Mouse (Mus musculus): Measurements from ENCODE around the gene Ccdc186. TPM values are rescaled to one million over a fixed set of nuclear protein-coding genes. Genes with fewer than 3 reads are reported as not detected.
"Not testable (repeated sequence)": the region's sequence is repeated elsewhere in the genome, so short reads cannot be mapped to it uniquely, and the experiment has no call there.

Gene Ccdc186
- polyA plus RNA-seq, 1 experiment from 2014 or later, result 16.2 TPM

DNA sequence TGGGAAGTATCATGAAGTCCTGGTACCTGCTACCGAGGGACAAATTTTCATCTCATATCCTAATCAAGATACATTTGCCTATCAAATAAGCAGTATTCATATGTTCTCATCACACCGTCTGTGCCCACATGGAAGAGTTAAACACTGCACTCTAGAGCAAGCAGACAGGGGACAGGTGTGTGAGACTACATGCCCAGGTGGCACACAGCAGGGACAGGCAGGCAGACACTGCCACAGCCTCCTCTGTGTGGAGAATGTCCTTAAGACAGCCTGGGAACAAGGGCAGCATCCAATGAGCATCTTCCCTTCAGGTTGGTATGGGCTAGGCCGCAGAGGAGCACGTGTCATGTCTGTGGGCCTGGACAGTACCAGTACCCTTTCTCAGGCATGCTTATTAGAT lies 59.3 kb downstream of the Ccdc186 start:
- no peak overlapping the region for H3K4me3 ChIP-seq
- H3K36me3 ChIP-seq (replicated peaks), result no peaks in the 10 kb centered on the region
- no peak for DNase-seq (ENCODE audit: low spot score)
- peaks cover 2% of the 10 kb centered on the region; the same call in 1 of the 2 replicates for H3K4me1 ChIP-seq
- H3K9me3 ChIP-seq, result no peaks in the 10 kb centered on the region
- H3K27ac ChIP-seq (replicated peaks), result 0 out of 2 replicates have a peak overlapping the region, but pooled peaks have one; percentile 1
- 94% methylated on average over 4 of the region's 4 CpGs for WGBS
- no peaks in the 10 kb centered on the region for H3K27me3 ChIP-seq (replicated peaks; ENCODE audit: low read depth, poor library complexity, severe bottlenecking)

DNA sequence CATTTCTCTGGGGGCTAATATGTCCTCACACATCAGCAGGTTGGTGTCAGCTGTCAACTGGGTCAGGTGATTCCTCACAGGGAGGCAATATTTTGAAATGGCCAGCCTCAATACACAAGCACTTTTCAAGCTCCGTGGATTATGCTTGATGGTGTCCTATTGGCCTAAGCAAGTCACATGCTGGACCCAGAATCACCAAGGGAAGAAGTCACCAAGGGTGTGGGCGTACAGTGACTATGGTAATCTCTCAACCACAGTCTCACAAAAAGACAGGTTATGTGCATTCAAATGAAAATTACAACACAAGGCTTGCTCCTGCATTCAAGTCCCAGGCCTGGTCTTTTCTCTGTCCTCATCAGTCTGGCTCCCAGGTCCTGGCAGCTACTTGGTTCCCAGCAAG lies 60.3 kb downstream of the Ccdc186 start:
- no peak overlapping the region for H3K27ac ChIP-seq (replicated peaks)
- peaks cover 2% of the 10 kb centered on the region; the same call in 1 of the 2 replicates for H3K4me1 ChIP-seq
- no peak overlapping the region for H3K4me3 ChIP-seq
- no peaks in the 10 kb centered on the region for H3K9me3 ChIP-seq
- H3K27me3 ChIP-seq (replicated peaks; ENCODE audit: low read depth, poor library complexity, severe bottlenecking), result no peaks in the 10 kb centered on the region
- no peak for DNase-seq (ENCODE audit: low spot score)
- no peaks in the 10 kb centered on the region for H3K36me3 ChIP-seq (replicated peaks)
- 84% methylated on average over 2 of the region's 2 CpGs for WGBS

DNA sequence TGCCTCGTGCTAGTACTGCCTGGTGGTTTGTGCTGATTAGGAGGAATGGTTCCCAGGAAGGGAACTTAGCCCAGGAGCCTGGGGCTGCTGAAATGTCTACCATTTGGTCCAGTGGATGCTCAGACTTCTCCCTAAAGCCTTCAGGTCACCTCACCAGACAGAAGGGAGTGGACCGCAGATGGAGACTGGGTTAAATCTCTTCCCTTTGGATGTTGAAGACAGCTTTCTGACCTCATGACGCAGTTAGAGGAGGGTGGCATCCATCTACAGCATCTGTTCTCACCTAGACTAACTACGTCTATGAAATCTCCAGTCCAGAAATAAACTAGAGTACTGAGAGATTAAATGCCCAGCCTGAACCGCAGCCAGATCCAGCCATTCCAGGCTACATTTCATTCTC lies 60.9 kb downstream of the Ccdc186 start:
- 91% methylated on average over 5 of the region's 5 CpGs for WGBS

DNA sequence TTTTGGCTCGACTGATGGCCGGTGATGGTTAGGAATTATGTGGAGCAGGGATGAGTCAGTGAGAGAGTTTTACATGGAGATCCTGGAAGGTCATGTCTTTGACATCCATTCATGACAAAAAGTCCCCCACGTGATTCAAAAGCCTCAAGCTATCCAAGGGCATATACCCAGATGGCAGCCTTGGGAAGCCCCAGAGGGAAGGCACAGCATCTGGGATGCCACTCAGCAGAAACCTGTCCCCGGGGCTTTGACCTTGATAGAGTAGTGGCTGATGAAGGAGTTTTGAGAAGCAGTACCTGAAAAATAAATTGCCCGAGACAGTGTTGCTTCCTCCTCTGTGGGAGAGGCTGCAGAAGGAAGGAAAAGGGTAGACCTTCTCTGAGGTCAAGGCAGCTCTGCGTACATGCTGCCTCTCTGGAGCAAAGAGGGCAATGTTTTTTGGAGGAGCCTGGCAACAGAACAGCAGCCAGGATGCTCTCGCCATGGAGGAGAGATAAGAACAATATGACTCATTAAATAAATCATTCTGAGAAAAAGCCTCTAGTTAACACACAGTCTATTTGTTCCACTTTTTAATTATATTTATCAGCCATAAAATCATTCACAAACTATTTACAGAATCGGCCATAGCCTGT lies 61.6 kb downstream of the Ccdc186 start:
- Histone ChIP-seq H3K27me3 (replicated peaks; ENCODE audit: low read depth, poor library complexity, severe bottlenecking) (no peaks in the 10 kb centered on the region), H3K9me3 (no peaks in the 10 kb centered on the region), H3K4me1 (peaks cover 2% of the 10 kb centered on the region; the same call in 1 of the 2 replicates), H3K36me3 (replicated peaks) (no peaks in the 10 kb centered on the region), H3K4me3 (no peak overlapping the region), H3K27ac (replicated peaks) (no peak overlapping the region)
- WGBS, result 90% methylated on average over 8 of the region's 8 CpGs
- no peak for DNase-seq (ENCODE audit: low spot score)

More for the DNA sequence above, 60.9 kb downstream of the Ccdc186 start:
- no peak for DNase-seq (ENCODE audit: low spot score)
- H3K27me3 ChIP-seq (replicated peaks; ENCODE audit: low read depth, poor library complexity, severe bottlenecking), result no peaks in the 10 kb centered on the region
- H3K4me1 ChIP-seq, result peaks cover 2% of the 10 kb centered on the region; the same call in 1 of the 2 replicates
- H3K9me3 ChIP-seq, result no peaks in the 10 kb centered on the region
- no peak overlapping the region for H3K27ac ChIP-seq (replicated peaks)
- H3K4me3 ChIP-seq, result no peak overlapping the region
- no peaks in the 10 kb centered on the region for H3K36me3 ChIP-seq (replicated peaks)

DNA sequence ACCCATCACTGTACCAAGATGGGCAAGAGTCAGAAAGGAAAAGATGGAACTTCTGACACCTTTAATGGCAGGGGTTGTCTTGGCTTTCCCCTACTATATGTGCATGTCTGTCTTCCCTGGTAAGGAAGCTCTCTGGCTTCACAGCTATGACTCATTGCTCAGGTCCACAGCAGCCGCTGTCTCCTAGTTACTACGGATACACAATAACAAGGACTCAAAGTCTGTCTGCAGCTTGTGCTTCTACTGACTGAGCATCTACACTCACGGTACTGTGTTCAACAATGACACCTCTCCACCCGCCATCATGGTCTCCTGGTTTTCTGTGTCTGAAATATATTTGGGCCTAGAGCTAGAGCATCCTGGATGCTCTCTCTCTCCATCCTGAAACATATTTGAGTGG lies 62.2 kb downstream of the Ccdc186 start:
- no peaks in the 10 kb centered on the region for H3K27me3 ChIP-seq (replicated peaks; ENCODE audit: low read depth, poor library complexity, severe bottlenecking)
- no peaks in the 10 kb centered on the region for H3K9me3 ChIP-seq
- DNase-seq (ENCODE audit: low spot score), result no peak
- no peaks in the 10 kb centered on the region for H3K36me3 ChIP-seq (replicated peaks)
- 87% methylated on average over 4 of the region's 4 CpGs for WGBS
- H3K27ac ChIP-seq (replicated peaks), result no peak overlapping the region
- no peak overlapping the region for H3K4me3 ChIP-seq
- H3K4me1 ChIP-seq, result peaks cover 2% of the 10 kb centered on the region; the same call in 1 of the 2 replicates

DNA sequence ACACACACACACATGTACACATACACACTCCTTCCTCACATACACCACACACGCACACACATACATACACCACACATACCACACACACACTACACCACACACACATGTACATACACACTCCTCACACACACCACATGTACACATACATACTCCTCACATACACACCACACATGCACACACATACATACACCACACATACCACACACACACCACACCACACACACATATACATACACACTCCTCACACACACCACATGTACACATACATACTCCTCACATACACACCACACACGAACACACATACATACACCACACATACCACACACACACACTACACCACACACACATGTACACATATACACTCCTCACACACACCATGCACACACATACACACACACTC lies 63.7 kb downstream of the Ccdc186 start:
- H3K27me3 ChIP-seq (replicated peaks; ENCODE audit: low read depth, poor library complexity, severe bottlenecking), result no peaks in the 10 kb centered on the region
- H3K36me3 ChIP-seq (replicated peaks), result no peaks in the 10 kb centered on the region
- no peak for DNase-seq (ENCODE audit: low spot score)
- H3K9me3 ChIP-seq, result no peaks in the 10 kb centered on the region
- no peak overlapping the region for H3K4me3 ChIP-seq
- 86% methylated on average over 2 of the region's 2 CpGs for WGBS
- H3K27ac ChIP-seq (replicated peaks), result no peak overlapping the region
- no peaks in the 10 kb centered on the region for H3K4me1 ChIP-seq

DNA sequence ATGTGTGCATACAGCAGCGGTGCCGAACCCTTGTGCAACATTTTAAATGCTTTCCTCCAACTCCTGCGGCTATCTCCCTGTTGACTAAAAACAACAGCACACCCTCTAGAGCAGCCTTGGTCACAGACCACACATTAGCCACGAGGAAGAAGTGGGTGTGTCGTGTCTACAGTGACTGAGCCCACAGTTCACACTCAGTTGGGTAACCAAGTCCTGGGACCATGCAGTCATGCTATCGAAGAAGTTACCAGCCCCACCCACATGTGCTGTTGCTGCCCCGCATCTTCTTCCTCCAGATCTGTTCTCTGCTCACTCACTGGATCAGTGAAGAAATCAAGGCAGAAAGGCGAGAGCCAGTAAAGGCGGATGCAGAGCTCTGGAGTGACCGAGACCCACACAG lies 65.6 kb downstream of the Ccdc186 start:
- WGBS, result 88% methylated on average over 10 of the region's 10 CpGs
- Histone ChIP-seq H3K36me3 (replicated peaks) (no peaks in the 10 kb centered on the region), H3K4me1 (no peaks in the 10 kb centered on the region), H3K27ac (replicated peaks) (no peak overlapping the region), H3K9me3 (no peaks in the 10 kb centered on the region), H3K27me3 (replicated peaks; ENCODE audit: low read depth, poor library complexity, severe bottlenecking) (no peaks in the 10 kb centered on the region), H3K4me3 (no peak overlapping the region)
- DNase-seq (ENCODE audit: low spot score), result no peak

DNA sequence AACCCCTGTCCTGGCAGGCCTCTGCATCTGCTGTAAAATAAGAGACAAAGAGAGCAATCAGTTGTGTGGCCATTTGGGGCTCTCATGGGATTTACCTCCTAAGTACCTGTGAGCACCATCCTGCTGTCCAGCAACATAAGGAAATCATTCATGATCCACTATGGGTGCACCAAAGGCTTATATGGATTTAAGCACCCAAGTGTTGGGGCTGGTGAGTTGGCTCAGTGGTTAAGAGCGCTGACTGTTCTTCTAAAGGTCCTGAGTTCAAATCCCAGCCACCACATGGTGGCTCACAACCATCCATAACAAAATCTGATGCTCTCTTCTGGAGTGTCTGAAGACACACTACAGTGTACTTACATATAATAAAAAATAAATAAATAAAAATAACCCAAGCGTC lies 67.5 kb downstream of the Ccdc186 start:
- WGBS, result 88% methylated on average over 2 of the region's 2 CpGs
- H3K27ac ChIP-seq (replicated peaks); DNase-seq (ENCODE audit: low spot score); H3K4me3 ChIP-seq; H3K9me3 ChIP-seq; H3K27me3 ChIP-seq (replicated peaks; ENCODE audit: low read depth, poor library complexity, severe bottlenecking); H3K36me3 ChIP-seq (replicated peaks): not testable (repeated sequence)
- H3K4me1 ChIP-seq, result peaks cover 16% of the 10 kb centered on the region

DNA sequence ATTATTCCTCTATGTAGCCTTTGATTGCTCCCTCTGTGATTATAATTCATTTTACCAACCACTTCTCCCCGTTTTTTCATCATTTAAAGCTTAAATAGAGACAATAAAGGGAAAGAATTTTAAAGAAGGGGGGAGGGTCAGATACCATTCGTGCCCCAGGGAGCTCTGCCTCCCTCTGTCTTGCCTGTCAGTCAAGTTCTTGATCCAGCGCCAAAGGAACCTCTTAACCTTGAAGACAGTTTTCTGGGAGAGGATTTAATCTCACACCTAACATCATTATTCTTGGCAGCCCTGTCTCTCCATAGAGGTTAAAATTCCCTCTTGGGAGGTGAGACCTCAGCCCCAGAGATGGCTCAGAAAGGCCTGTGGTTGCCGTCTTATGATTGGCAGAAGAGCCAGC lies 71.3 kb downstream of the Ccdc186 start:
- Histone ChIP-seq H3K36me3 (replicated peaks) (no peaks in the 10 kb centered on the region), H3K9me3 (no peaks in the 10 kb centered on the region), H3K4me3 (no peak overlapping the region), H3K27me3 (replicated peaks; ENCODE audit: low read depth, poor library complexity, severe bottlenecking) (no peaks in the 10 kb centered on the region), H3K27ac (replicated peaks) (no peak overlapping the region), H3K4me1 (peaks cover 27% of the 10 kb centered on the region)
- DNase-seq (ENCODE audit: low spot score), result no peak
- WGBS, result 49% methylated on average over 4 of the region's 4 CpGs

DNA sequence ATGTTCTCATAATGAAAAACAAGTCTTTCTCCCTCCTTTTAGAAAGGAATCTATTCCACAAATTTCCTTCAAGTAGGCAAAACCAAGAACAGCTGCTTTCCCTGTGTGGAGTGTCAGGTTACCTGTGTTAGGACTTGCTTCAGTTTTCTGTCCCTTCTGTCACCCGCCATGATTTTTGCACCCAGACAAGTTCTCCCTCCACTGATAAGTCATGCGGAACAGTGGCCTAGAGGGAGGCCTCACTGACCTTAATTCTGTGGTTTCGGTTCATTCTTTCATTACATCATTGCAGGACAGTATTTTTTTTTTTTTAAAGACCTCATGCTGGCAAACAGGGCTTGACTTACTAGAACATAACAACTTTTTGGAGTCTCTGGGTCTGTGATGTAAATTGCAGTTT lies 72.6 kb downstream of the Ccdc186 start:
- no peaks in the 10 kb centered on the region for H3K9me3 ChIP-seq
- H3K4me1 ChIP-seq, result peaks cover 30% of the 10 kb centered on the region
- H3K27ac ChIP-seq (replicated peaks), result no peak overlapping the region
- H3K4me3 ChIP-seq, result no peak overlapping the region
- no peaks in the 10 kb centered on the region for H3K36me3 ChIP-seq (replicated peaks)
- DNase-seq (ENCODE audit: low spot score), result peak; percentile 42
- WGBS, result 20% methylated on average over 3 of the region's 3 CpGs
- no peaks in the 10 kb centered on the region for H3K27me3 ChIP-seq (replicated peaks; ENCODE audit: low read depth, poor library complexity, severe bottlenecking)

DNA sequence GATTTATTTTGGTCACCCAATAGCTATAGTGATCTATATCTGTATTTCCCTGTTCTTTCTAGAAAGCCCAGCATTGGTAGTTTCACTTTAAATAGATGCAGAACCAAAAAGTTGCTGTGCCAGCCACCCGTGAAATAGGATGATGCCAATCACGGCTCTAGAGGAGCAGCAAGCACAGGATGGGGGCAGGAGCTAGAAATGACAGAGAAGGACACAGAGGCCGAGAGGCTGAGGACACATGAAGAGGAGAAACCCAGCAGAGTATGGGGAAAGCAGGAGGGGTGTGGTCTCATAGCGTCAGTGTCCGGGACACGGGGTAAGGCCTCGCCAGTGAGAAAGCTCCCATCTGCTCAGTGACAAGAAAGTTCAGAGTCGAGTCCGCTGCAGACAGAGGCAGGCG lies 74.1 kb downstream of the Ccdc186 start:
- no peaks in the 10 kb centered on the region for H3K36me3 ChIP-seq (replicated peaks)
- WGBS, result 87% methylated on average over 10 of the region's 10 CpGs

DNA sequence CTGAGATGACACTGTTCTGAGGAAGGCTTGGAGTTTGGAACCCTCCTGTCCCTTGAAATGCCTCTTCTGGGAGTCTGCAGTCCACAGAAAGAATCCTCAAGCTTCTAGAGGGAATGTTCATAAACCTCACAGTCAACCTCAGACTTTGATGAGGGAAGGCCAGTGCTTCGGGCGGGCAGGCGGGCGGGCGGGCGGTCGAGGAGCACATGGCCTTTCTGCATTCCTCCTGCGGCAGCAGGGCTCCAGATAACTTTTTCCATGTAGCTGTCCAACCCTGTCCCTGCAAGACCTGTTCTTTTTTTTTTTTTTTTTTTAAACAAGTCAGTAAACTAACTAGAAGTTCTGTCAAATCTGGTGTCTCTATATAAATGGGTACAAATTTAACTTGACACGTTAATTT lies 75.4 kb downstream of the Ccdc186 start:
- no peaks in the 10 kb centered on the region for H3K36me3 ChIP-seq (replicated peaks)
- H3K9me3 ChIP-seq, result no peaks in the 10 kb centered on the region
- no peak overlapping the region for H3K4me3 ChIP-seq
- H3K27ac ChIP-seq (replicated peaks), result no peak overlapping the region
- WGBS, result 90% methylated on average over 9 of the region's 9 CpGs
- no peaks in the 10 kb centered on the region; the same call in 1 of the 2 replicates for H3K27me3 ChIP-seq (replicated peaks; ENCODE audit: low read depth, poor library complexity, severe bottlenecking)
- peaks cover 35% of the 10 kb centered on the region for H3K4me1 ChIP-seq
- DNase-seq (ENCODE audit: low spot score), result no peak

More for the DNA sequence above, 74.1 kb downstream of the Ccdc186 start:
- no peak overlapping the region for H3K4me3 ChIP-seq
- no peak overlapping the region for H3K27ac ChIP-seq (replicated peaks)
- no peaks in the 10 kb centered on the region for H3K9me3 ChIP-seq
- H3K4me1 ChIP-seq, result peaks cover 30% of the 10 kb centered on the region
- DNase-seq (ENCODE audit: low spot score), result no peak
- H3K27me3 ChIP-seq (replicated peaks; ENCODE audit: low read depth, poor library complexity, severe bottlenecking), result no peaks in the 10 kb centered on the region; the same call in 1 of the 2 replicates

DNA sequence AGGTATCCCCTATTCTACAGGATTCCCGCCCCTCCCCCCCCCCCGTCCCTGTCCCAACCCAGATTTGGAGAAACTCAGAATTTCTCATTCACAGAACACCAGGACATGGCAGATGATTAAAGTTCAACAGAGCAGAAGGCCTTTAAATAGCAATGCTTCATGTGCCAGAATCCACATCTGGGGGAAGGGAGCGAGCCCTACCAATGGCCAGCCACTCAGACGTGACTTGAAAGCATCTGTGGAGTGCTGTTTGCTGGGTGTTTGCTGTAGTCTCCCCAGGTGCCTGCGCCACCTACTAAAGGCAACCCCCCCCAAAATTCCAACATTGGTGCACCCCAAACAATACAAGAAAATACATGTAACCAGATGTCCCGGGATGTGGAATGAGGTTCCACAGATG lies 76.5 kb downstream of the Ccdc186 start:
- WGBS, result 71% methylated on average over 6 of the region's 6 CpGs
- Histone ChIP-seq H3K27me3 (replicated peaks; ENCODE audit: low read depth, poor library complexity, severe bottlenecking) (no peaks in the 10 kb centered on the region; the same call in 1 of the 2 replicates), H3K9me3 (no peaks in the 10 kb centered on the region), H3K27ac (replicated peaks) (no peak overlapping the region), H3K36me3 (replicated peaks) (no peaks in the 10 kb centered on the region), H3K4me1 (peaks cover 29% of the 10 kb centered on the region), H3K4me3 (no peak overlapping the region)
- no peak for DNase-seq (ENCODE audit: low spot score)

Measured in embryonic facial prominence, embryonic 10.5 days (tissue).